Mouse (Mus musculus) liver, embryonic 14.5 days (tissue): ENCODE results near the gene Abhd16a.

Experiments
- CTCF ChIP-seq: IDR thresholded peaks from 2 replicates; pipeline ENCODE4 v1.5.1; 2016; ENCODE audit warnings: antibody characterized with exemption, low read depth, control low read depth
- EP300 ChIP-seq: IDR thresholded peaks from 2 replicates; pipeline ENCODE4 v1.6.1; 2016; ENCODE audit warnings: antibody characterized with exemption, low read depth

- no peak for TF ChIP-seq CTCF
- TF ChIP-seq EP300: no peak
Measured at GRCm38 (mm10) chr17:35125578-35125977, 36.5 kb downstream of the Abhd16a start.
